Mouse (Mus musculus): ENCODE measurements at regions not wholly inside any gene's neighbourhood (a gene's known extent, or its start where the extent isn't known, plus 50 kb on each side); places are given as distances from the start of the nearest gene placed in this dataset.

DNA sequence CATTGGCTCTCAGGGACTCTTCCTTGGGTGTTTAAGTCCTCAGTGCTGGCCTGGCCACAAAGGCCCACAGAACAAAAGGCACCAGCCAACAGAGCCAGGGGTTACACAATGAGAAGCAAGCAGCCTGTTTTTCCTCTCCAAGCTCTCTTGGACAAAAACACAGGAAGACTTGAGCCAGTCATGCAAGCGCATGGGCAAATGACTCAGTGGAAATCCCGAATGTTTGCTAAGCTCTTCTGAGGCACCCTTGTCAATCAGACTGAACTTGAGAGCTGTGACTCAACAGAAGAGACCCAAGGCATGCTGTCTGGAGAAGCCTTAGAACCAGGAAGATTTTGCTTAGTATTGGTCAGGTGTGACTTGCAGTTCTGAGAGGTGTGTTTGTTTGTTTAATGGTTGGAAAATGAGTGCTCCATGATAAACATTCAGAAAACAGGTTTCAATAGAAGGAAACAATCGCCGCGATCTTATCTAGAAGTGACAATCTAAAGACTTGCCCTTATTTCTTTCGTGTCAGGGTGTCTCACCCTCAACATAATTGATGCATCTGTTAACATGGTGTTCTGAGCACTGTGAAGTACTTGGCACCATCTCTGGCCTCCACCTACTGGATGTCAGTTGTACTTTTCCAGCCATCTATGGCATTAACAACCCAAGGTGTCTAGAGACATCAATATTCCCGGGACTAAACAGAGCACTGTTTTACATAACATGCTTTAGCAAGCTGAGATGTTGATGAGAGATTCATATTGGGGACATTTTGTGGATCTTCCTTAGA lies 124.0 kb upstream of the Tmc1 start:
- no peak for DNase-seq

DNA sequence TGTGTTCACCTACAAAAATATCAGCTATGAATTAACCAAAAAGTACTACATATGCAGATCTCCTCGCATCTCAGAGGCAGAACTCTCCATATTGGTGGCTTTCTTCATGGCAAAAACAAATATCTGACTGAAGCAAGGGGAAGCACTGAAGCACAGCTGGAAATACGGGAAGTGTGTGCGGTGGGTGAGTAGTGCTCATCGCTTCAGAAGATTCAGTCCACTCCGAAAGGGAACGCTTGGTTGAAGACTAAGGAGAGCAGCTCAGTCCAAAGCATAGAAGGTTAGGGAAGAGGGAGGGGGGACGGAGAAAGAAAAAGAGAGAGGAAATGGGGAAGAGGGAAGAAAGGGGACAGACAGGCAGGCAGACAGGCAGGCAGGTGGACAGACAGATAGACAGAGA lies 114.4 kb upstream of the Tmc1 start:
- no peak for DNase-seq

DNA sequence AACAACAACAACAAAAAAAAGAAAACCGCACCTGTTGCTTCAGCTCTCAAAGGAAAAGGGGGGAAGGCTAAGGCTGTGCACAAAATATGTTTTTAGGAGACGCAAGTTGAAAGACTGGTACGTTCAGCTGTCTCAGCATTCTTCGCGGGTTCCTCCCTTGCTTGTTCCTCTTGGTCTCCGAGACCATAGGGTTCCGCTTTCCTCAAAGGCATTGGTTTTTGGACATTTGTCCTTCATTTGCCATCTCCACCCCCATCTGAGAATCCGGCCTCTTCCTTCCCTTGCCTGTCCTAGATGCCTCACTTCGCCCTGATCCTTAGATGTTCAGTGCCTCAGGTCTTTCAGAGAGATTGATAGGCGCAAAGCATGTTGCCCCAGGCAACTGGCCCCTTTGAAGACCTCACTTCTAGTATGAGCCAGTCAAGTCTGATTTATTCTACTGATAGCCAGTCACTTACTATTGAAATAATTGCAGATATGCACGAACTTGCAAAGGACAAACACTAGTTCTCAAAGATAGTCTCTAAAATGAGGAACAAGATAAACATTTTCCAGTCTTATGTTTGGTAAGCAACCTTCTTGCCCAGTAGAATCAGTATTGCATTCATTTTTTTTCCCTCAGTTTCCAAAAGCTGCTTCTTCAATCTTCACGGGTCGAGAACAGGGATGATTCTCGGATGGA lies 112.6 kb upstream of the Tmc1 start:
- DNase-seq: no peak

DNA sequence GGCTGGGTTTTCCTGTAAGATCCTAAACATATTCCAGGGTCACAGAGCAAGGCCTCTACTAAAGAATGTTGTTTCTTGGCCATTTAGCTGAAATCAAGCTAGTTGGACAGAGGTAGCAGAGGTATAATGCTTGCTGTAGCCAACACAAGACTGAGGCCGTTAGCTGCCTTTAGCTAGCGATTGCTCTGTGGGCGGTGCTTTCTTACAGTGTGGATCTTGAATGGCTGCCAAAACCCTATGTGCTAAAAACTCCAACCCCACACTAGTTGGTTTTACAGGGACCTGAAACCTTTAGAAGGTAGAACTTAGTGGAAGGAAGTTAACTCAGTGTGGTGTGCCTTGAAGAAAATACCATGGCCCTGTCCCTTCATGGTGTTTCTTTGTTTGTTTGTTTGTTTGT lies 110.9 kb upstream of the Tmc1 start:
- no peak for DNase-seq

DNA sequence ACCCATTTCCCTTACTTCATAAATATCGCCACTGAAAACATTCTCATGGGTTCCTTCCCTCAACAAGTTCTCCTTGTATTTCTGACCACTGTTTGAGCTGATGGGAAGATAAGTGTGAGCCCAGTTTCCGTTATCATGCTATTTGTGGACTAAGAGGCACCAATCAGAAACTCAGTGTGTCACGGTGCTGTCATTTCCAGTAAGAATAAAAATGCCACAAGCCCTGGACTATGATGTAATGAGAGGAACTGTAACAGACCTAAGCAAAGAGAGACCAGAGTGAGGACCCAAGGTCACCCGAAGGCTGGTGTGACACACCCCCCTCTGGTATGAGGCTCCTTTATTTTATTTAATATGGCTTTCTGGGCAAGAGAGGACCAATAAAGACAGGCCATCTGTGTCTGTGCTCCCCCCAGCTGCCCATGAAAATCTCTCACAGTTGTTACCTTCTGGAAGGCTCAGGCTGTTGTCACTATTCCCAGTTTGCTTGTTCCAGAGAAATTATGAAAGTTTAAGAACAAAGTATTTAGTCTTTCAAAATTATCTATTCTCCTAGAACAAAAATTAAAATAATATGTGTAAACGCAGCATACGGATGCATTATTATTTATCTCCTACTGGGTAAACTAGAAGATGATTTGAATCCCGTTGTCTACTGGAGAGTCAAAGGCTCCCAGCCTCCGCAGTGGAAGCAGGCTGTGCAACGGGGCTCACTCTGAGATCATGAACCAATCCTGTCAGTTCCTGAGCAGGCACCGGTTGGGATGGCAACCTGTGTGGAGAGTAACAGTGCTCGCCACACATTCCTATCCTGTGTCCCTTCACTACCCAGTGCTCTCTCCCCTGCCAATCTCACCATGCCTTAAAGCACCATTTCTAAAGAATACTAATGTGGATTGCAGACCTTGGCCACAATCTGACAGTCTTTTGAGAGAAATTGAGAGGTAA lies 99.9 kb upstream of the Tmc1 start:
- no peak for DNase-seq

DNA sequence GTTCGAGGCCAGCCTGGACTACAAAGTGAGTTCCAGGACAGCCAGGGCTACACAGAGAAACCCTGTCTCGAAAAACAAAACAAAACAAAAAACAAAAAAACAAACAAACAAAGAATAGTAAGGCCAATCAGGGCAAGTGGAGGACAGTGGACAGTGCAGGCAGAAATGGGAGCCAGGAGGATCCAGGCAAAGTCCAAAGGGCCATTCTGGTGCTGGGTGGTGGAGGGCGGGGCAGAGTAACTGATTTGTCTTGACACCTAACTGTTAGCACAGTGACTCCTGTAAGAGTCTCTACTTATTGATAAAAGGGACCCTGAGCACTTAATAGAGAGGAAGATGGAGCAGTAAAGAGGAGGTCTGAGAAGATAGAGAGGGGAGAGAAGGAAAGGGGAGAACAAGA lies 98.8 kb upstream of the Tmc1 start:
- peak; percentile 28 to 59 for DNase-seq

DNA sequence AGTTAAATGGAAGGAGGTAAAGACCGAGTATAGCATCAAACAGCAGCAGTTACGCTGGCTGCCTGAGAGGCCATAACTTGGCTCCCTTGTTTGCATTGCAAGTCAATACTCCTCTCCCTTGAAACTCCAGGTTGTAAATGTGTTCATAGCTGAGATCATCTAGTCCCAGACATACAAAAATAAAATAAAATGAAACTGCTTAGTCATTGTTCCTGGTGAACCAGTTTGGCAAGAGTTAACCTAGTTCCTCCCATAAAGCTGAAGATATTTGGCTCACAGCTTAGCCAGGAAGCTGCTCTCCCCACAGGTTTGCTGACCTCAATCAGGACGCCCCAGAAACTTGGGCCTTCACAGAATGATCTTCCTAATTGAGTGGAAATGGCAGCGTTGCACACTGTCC lies 97.9 kb upstream of the Tmc1 start:
- DNase-seq: no peak

DNA sequence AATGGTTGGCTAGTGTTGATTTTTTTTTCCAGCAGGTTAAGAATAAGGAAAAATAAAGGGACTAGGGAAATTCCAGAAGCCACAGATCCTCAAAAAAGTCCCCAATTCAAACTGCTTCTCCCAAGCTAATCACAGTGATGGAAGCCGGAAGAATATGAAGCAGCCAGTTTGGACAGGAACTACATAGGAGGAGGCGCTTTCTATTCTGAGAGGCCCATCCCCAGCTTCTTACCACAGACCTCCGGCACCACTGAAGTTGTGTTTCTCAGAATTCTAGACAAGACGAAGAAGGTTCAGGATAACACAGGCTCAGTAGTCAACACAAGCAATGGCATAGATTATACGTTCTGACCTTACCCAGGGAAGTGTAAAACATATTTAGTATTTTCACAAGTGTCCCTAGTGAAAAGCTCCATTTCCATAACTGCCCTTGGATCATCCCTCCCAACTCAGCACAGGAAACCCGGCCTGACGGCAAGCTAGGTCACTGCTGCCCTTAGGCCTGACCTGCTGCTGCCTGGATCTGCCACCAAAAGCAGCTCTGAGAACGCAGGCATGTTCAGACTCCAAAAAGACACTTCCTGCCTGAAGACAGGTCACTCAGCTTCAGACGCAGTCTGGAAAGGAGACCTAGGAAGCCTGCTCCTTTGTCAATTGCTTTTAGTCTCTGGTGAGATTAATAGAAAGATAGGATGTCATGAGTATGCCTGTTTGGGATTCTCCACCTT lies 97.2 kb upstream of the Tmc1 start:
- peak in 1 of 2 experiments; percentile 13 for DNase-seq

DNA sequence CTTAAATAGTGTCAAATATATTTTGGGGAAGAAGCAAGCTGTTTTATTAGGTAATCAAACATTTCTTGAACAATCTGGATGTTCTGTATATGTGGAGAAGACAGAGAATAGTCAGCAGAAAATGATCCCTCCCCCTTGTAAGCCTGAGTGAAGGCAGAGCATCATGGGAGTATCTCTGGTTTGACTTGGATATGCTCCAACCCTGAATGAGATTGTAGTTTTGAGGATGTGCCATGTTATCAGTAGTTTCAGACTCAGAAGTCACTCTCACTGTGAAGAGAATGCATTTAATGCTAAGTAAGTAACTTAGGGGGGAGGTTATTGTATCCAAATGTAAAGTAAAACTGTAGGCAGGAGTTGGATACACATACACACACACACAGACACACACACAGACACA lies 95.3 kb upstream of the Tmc1 start:
- no peak for DNase-seq

DNA sequence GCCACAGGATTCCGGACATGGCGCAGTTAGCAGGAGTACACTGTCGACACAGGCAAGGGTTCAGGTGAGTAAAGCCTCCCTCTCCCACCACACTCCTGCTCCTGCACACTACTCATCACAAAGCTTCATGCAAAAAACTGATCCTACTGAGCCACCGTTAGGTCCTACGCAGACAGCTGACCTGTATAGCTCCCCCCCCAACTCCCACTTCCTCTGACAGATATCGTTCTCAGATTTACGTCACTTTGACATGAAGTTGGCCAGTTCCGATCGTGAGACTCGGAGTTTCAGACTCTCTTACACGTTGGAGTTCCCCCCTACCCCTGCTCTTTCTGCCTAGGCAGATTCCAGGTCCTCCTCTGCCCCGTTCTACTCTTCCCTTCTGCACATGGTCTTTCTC lies 91.6 kb upstream of the Tmc1 start:
- no peak for DNase-seq

DNA sequence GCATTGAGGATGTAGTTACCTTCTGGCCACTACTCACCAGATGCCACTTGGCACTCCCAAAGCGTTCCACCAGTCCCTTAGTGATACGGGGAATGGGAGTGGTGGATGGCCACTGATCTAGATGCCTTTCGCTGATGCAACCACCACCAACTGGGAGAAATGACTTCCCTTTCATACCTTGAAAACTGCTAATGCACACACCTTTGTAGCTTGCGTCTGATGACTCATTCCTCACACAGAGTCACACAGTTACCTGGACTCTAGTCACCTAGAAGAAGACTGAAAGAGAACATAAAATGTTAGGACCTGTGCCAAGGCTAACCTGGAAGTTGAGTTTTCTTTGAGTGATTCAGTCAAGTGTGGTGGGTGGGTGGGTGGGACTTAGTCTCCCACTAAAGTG lies 90.0 kb upstream of the Tmc1 start:
- no peak for DNase-seq

DNA sequence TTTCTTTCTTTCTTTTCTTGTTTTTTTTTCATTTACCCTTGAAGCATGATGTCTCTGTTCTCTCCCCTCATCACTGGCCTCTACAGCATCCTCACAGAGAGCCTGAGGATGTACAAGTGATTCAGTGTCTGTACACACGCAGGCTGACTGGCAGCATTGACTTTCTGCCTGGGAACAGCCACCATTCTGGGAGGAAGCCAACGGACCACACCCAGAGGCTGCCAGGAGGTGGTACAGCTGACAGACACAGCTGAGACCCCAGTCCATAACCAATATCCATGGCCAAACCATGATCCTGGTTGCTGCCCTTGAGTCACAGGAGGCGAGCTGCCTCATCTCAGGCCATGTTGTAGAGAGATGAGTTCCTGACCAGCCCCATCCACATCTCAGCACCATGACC lies 88.5 kb upstream of the Tmc1 start:
- no peak for DNase-seq

DNA sequence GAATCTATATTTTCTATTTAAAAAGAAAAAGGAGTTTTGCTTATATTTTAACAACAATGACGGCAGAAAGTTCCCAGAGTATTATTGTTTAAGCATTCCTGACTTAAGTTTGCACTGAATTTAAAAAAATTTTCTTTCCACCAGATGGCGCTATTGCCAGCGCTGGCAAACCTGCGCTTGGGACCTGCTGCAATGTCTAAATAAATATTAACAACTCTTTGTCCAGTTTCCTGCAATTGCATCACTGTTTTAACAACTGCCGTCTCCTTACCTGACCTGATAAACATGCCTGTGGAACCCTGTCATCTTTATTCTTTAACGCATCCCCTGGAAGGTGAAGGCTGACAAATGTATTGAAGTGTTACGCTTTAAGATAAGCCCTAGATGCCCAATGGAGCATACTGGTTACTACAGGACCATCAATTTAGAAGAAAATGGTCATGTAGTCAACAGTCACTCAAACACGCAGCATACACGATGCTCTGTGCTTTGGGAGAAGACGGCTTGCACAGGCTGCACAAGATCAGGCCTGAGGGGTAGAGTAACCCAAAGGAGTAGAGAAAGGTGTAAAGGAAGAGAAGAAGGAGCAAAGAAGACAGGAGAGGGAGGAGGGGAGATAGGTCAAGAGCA lies 83.6 kb upstream of the Tmc1 start:
- peak; percentile 42 to 43 for DNase-seq

DNA sequence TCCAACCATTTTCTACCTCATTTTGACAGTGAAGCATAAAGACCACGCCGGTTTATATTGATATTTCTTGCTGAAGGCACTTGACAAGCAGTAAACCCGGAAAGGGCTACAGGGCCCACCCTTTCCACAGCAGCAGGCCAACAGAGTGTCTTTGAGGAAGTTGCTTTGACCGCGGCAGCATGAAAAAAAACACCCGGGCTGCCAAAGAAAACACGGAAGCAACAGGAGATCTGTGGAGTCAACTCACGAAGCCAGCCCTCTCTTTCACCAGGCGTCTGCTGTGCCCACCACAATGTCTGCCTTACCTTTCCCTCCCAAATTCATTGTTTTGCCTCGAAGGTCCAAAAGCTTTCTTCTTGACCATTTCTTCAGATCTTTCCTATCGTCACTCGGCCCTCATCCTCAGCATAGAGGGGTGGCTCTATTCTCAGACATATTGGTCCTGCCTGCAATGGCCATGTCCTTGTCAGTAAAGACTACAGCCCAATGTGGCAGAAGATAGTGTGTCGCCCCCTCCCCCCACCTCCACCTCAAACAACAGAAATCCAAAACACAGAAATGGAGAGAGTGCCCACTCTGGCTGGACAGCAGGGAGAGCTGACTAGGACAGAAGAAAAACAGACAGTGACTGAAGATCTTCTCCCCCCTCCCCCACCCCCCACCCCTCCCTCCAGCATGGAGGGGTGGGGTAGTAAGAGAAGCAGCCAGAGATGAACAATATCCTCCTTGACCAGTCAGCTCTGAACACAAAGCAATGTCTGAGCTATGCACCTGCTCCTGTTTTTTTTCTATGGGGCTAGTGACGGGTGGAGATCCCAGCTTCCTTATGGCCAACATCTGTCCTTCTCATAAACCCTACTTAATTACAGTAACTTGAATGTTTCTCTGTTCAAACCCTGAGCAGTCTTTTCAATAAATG lies 82.8 kb upstream of the Tmc1 start:
- peak; percentile 71 to 73 for DNase-seq

DNA sequence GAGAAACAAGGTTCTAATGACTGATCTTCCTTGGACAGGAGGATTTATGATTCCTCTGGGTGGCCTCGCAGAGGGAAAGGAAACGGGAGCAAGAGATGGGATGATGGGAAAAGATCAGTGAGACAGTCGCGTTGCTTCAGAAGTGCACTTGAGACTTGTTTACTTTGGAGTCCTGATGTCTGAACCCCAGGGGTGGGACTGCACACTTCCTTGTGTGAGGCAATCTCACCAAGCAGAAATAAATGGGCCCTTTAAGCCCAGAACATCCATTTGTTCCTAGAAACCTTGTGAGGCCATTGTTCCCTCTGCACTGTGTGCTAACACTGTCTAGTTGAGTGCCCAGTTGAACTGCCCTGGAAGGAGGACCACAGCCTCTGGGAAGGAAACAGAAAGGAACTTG lies 81.5 kb upstream of the Tmc1 start:
- DNase-seq: no peak

DNA sequence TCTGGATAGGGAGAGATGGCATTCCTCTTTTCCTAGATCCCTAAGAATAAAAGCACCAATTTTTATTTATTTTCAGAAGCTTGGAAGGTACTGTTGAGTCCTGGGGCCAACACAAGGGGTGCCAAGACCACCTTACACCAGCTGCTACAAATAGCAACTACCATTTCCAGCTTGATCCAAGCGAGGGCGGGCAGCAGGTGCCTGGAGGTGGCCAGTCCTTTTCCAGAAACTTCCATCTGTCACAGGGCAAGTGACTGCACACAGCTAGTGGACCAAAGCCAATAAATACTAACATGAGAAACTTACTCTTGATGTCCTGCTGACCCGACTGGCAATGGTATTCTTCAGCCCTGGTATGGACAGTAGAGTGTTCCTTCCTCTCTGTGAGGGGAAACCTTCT lies 80.0 kb upstream of the Tmc1 start:
- no peak for DNase-seq

DNA sequence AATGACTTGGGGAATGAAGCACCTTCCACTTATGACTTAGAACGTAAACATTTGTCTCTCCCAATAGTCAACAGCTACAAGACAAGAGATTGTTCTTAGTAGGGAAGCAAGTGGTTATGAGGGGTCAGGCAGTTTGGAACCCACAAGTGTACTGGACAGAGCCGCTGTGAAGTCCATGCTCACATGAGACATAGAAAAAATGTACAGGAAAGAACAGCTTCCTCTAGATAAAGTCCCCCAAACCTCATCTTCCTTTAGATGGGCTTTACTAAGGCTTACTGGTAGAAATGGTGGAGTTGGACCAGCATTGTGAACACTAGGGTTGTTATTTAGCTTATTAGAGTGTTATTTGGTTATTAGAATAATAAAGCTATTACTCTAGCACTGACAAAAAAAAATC lies 78.6 kb upstream of the Tmc1 start:
- no peak for DNase-seq

DNA sequence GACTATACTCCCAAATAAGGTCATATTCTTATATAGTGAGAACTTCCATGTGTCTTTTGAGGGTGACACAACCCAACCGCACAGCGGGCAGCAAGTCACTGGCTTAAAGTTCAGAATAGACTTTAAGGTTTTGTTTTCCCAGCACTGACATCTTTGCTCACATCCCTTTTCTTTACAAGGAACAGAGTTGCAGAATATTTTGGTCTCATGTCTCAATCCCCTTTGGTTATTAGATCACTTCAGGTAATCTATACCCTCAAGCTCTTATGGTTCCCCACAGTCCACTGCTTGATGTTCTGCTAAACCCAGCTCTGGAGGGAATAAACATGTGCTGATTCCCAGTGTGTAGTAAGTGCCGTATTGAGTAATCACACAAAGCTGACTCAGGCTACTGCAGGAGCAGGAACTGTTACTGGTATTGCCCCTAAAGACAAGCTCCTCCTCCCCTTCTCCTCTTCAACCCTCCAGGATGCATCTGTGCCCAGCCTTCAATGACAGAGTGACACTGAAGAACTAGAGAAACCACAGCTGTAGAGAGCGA lies 77.8 kb upstream of the Tmc1 start:
- no peak for DNase-seq

DNA sequence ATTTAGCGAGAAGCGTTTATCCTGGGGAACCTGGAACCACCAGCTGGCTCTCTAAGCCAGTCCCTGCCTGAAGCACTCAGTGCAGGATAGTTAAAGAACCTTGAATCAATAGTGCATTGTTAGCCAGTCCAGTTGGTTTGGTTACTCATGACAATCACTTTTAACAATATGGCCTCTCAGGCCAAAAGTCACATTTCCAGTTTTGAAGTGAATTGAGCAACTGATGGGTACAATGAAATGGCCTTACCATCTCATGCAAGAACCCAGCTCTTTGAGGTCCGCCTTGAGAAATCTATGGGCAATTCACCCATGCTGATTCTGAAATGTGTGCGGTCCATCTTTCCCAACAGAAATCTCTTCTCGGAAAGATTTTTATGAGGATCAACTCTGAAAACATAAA lies 77.0 kb upstream of the Tmc1 start:
- DNase-seq: no peak

DNA sequence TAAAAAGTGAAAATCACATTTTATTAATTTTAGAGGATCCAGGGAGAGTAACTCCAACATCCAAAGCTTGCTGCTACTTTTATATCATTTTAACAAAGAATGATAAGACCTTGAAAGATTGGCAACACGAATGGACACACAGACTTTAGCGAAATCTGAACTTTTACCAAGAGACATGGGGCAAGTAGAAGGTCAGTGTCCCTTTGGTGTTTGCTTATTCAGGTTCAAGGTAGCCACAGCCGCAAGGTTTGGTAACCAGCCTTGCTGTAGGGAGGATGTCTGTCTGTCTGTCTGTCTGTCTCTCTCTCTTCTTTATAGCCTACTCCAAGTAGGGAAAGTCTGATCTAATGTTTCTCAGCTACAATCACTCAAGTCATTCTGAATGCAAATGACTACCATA lies 75.0 kb upstream of the Tmc1 start:
- no peak for DNase-seq

DNA sequence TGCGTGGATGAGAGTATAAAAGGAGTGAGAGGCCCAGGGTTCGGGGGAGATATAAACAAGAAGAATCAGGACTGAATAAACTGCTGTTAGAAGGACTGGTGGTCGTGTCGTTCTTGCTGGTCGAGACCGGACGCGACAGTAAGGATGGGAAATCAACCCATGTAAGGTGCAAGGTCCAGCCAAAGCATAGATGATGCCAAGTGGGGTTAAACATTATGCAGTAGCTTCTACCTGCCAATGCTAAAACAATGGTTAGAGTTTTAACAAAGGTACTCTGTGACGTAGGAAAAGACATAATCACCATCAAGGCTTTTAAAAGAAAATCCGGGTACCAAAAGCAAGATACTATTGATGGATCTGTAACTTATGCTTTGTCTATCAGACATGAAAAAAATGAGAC lies 58.4 kb upstream of the Tmc1 start:
- peak; percentile 11 to 32 for DNase-seq

All from kidney, adult 8-10 months (tissue).